Comparison of ENCODE assay signal across 27 mouse cellular contexts in the genomic region with DNA sequence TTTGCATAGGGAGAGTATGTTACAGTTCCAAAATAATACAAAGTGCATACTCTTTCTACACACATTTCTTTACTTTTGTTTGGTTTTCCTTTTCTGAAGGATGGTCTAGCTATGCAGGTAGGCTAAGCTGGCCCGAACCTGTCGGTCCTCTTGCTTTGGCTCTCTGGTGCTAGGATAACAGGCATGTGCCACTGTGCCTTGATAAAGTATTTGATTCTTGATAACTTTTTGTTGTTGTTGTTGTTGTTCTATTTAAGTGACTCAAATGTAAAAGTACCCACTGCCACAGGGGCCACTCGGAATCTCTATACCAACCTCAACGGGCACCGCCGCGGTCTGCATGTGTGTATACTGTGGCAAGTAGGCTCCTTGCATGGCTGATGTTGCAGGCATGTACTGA. TPM values are rescaled to one million over a fixed set of nuclear protein-coding genes. Genes with fewer than 3 reads are reported as not detected.
"Had no signal": no experiment of that assay in that cellular context is flagged by ENCODE, and none has a peak within 500 bp of the region (broad histone marks: within the 10 kb centered on the region; RNA-seq: fewer than 3 reads in every experiment).

No protein-coding gene starts in this region.

- H3K4me1 ChIP-seq: forebrain, embryonic 15.5 days; heart, embryonic 13.5 days; heart, embryonic 15.5 days; hindbrain, embryonic 13.5 days; hindbrain, embryonic 15.5 days; kidney, embryonic 15.5 days; limb, embryonic 13.5 days; limb, embryonic 15.5 days had no signal

- H3K9me3 ChIP-seq: forebrain, embryonic 15.5 days; heart, embryonic 13.5 days; heart, embryonic 15.5 days; hindbrain, embryonic 13.5 days; hindbrain, embryonic 15.5 days; kidney, embryonic 15.5 days; limb, embryonic 13.5 days; limb, embryonic 15.5 days had no signal

- H3K4me2 ChIP-seq: forebrain, embryonic 15.5 days; heart, embryonic 11.5 days; heart, embryonic 13.5 days; heart, embryonic 15.5 days; hindbrain, embryonic 13.5 days; hindbrain, embryonic 15.5 days; kidney, embryonic 15.5 days; limb, embryonic 13.5 days; limb, embryonic 15.5 days had no signal

- H3K9ac ChIP-seq: forebrain, embryonic 15.5 days; forebrain, postnatal 0 days; heart, embryonic 13.5 days; heart, embryonic 15.5 days; hindbrain, embryonic 13.5 days; hindbrain, embryonic 15.5 days; kidney, embryonic 15.5 days; limb, embryonic 13.5 days; limb, embryonic 15.5 days had no signal

- H3K27ac ChIP-seq: forebrain, embryonic 15.5 days; heart, embryonic 13.5 days; heart, embryonic 15.5 days; hindbrain, embryonic 13.5 days; hindbrain, embryonic 15.5 days; hindbrain, postnatal 0 days; kidney, embryonic 15.5 days; kidney, postnatal 0 days; limb, embryonic 13.5 days; limb, embryonic 15.5 days had no signal

- H3K36me3 ChIP-seq: forebrain, embryonic 15.5 days had no signal

- H3K27me3 ChIP-seq: forebrain, embryonic 15.5 days; heart, embryonic 13.5 days; heart, embryonic 15.5 days; hindbrain, embryonic 13.5 days; hindbrain, embryonic 15.5 days; kidney, embryonic 15.5 days; limb, embryonic 13.5 days; limb, embryonic 15.5 days had no signal

- ATAC-seq: forebrain, embryonic 15.5 days; forebrain, postnatal 0 days; intestine, embryonic 16.5 days had no signal

- DNase-seq: forebrain, postnatal 0 days; gastrocnemius, postnatal 14 days; gastrocnemius, postnatal 36 days; heart, adult 18-20 months; heart, postnatal 14 days; heart, postnatal 36 days; kidney, adult 11 months; kidney, adult 2 months; kidney, adult 9 months; kidney, postnatal 14 days; kidney, postnatal 36 days; layer of hippocampus, adult 9-11 months; layer of hippocampus, postnatal 36 days; left cerebral cortex, postnatal 4 days had no signal

- H3K4me3 ChIP-seq: forebrain, embryonic 15.5 days; heart, embryonic 13.5 days; heart, embryonic 15.5 days; hindbrain, embryonic 13.5 days; hindbrain, embryonic 15.5 days; kidney, embryonic 15.5 days; limb, embryonic 13.5 days; limb, embryonic 15.5 days had no signal

RNA-seq across cellular contexts. Expression of gene Itgb6, which starts 32.7 kb away (rescaled TPM):
- polyA plus RNA-seq: forebrain, embryonic 15.5 days; forebrain, postnatal 0 days; hindbrain, embryonic 15.5 days; liver, adult 2 months had no signal
